Mouse (Mus musculus) heart, adult 11 months (tissue): ENCODE measurements around the gene Glb1l.

ENCODE experiments used
- DNase-seq: peaks from one replicate; pipeline ENCODE4 v3.0.0; 2022

Gene Glb1l

DNA sequence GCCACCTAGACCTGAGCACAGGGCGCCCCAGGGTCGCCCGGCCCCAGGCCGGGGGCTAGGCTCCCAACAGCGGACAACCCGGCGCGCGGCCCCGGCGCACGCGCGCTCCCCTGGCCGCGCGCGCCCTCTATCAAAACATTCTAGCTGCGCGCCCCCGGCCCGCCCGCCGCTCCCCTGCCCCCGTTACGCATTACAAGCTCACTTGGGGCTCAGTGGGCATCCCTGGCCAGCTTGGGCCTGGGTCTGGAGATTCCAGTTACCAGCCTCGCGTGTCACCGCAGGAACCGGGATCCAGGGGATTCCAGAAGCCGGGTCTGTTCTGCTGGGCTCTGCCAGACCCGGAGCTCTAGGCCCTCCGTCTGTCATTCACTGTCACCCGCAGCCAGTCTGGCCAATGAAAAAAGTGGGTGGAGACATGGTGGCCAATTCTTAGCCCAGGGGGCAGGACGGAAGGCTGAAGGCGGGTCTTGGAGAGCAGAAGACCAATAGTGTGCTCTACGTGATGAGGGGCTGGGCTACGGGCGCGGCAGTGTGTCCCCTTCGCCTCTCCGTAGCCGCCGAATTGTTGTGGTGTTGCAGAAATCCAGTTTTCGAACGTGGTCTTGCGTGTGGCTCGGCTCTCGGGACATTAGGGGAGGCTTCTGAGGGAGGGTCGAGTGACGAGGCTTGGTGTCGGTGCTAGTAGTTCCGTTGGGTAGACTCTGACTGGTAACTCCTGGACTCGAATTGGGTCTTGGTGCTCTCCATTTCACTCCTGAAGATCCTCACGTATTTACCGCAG lies 18.8 kb downstream of the Glb1l start, which contains the start of the genes Ankzf1 and Atg9a:
Ankzf1 (plus strand) TSS at position 530 of the 781 bp plus-strand sequence.
Atg9a (minus strand) TSS at position 575 of the 781 bp plus-strand sequence.
- peak; percentile 100 for DNase-seq

DNA sequence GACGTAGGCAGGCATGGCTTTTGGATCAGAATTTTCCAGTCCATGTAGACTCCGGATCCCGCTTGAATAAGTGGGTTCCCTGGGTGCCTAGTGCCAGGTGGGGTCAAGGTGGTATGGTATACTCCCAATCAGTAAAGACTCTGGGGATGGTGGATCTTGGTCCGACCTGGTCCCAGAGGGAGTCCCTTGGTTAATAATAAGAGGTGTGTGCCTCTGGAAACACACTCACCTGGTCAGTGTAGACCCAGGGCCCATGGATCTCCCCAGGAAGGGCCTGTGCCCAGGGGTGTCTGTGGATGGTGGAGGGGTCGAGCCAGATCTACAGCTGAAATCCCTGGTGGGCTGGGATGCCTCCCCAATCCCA lies 19.4 kb downstream of the Glb1l start:
- DNase-seq = no peak

DNA sequence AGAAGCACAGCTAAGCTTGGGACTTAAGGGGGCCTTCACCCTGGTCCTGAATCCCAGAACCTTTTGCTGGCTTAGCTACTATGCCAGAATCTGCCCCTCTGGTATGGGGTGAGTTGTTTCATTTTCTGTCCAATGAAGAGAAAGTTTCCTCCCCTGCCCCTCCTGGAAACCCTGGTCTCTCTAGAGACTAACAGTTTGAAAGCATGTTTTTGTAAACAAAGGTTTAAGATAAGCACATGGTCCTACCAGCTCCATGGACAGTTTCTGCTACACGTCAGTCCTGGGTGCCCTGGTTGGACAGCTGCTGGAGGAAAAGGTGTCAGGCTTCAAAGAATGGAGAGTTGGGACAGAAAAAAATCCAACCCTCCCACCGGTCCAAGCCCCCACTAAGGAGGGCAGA lies 20.0 kb downstream of the Glb1l start:
- DNase-seq = peak; percentile 89

DNA sequence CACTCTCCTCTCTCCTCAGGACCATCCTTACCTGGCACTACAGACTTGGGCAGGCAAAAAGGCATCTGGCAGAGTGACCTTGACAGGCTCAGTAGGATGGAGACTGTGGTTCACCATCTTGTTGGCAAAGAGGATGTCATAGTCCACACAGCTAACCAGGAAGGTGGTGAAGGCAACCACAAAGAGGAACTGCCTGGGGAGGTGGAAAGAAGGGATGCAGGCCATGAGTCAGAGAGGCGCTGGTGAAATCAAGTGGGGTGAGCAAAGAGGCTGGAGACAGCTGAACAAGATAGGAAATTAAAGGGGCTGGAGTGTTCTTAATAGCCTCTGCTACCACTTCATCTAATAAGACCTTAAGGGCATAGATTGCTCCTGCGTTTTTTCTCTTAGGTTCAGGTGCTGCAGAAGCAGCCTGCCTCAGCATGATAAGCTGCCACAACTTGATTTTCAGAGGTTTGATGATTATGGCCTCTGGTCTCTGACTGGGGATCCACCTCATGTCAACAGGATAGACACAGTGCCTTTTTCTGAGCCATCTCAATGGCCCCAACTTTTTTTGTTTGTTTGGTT lies 22.6 kb downstream of the Glb1l start:
- no peak for DNase-seq

DNA sequence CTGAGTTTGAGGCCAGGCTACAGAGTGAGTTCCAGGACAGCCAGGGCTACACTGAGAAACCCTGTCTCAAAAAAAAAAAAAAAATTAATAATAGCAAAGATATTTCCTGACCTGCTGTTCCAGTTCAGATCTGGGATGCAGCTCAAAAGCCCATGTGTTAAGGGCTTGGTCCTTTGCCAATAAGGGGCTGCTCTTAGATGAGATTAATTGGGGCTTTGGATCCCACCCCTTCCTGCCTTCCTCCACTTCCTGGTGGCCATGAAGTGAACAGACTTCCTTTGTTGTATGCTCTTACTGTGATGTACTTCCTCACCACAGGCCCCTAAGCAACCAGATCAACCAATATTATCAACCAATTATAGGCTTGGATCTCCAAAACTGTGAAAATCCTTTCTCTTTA lies 23.5 kb downstream of the Glb1l start:
- no peak for DNase-seq

DNA sequence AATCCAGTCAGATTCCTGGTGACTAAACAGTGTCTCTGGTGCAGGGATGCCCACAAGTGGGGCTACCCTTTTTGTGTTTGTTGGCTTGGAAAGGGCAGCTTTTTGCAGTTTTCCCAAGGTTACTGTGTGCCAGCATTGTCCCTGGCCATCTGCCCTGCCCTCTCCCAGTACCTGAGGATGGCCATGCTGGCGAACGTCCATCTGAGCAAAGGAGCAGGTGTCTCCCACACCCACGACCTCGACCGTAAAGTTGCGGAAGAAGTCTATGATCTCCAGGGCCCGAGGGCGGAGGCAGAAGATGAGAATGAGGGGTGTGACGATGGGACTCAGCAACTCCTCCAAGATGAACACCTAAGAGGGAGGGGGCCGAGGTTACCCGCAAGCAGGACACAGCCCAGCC lies 25.1 kb downstream of the Glb1l start:
- DNase-seq = no peak

DNA sequence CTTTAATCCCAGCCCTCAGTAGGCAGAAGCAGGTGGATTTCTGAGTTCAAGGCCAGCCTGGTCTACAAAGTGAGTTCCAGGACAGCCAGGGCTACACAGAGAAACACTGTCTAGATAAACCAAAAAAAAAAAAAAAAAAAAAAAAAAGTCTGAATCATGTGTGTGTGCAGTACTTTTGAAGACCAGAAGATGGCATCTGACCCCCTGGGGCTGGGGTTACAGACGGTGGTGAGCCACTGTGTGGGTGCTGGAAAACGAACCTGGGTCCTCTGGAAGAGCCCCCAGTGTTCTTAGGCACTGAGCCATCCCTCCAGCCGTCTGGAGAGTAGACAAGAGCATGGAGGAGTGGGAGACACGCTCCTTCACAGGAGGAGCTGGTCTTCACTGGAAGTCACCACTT lies 28.5 kb downstream of the Glb1l start:
- no peak for DNase-seq

DNA sequence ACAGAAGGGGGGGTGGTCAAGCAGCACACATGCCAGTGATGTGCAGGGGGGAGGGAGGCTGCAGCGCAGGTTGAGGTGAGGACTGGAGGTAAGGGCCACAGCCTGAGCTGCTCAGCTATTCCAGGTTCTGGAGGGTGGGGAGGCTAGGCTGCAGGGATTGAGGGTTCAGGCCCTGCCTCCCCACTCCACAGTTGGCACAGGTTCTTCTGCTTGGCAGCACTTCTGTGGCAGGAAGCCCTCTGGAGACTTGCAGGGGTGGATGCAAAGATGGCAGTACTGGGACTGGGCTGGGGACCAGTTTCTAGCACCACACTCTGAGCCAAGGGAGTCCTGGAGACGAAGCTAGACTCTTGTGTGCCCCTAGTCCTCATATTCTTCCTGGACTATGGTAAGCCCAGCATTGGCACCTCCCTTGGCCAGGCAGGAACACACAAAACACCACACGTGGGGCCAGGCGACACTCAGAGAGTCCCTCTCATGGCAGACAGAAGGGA lies 29.2 kb downstream of the Glb1l start:
- DNase-seq = peak; percentile 90

DNA sequence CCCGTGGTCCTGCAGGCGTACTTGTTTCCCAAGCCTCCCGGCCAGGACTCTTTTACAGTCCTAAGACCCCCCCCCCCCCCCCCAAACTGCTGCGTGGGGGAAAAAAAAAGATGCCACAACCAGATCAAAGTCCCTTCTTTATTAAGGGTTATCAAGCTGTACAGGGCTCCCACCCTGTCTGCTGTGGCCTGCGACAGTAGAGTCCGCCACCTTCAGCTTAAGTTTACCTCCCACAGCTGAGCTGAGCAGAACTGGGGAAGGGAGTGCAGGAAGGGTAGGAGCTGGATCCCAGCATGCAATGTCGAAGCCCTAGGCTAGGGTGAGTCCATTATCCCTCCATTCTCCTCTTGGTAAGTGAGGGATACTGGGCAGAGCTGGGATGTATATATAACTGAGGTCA lies 29.9 kb downstream of the Glb1l start:
- no peak for DNase-seq

DNA sequence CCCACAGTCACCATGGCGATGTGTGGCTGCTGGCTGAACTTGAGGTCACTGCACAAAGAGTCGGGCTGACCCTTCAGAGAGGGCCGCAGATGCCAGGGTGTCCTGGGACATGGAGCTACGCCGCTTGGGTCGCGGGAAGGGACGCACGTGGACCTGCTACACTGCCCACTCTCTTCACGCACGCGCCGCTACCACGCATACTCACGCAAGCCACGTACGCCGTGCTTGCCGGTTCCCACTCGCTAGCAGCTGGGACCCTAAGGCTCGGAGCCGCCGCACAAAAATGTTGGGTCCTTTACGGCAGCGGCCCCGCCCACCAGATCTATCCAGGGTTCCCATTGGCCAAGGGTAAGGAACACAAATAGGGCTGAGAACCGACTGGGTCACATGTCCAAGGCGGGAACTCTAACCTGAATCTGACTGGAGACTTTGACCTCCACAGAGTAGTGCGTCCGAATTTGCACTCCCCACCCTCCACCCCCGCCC lies 30.5 kb downstream of the Glb1l start, which contains the start of gene Abcb6:
Abcb6 (minus strand) TSS at position 288 of the 486 bp plus-strand sequence.
- DNase-seq = peak; percentile 99

DNA sequence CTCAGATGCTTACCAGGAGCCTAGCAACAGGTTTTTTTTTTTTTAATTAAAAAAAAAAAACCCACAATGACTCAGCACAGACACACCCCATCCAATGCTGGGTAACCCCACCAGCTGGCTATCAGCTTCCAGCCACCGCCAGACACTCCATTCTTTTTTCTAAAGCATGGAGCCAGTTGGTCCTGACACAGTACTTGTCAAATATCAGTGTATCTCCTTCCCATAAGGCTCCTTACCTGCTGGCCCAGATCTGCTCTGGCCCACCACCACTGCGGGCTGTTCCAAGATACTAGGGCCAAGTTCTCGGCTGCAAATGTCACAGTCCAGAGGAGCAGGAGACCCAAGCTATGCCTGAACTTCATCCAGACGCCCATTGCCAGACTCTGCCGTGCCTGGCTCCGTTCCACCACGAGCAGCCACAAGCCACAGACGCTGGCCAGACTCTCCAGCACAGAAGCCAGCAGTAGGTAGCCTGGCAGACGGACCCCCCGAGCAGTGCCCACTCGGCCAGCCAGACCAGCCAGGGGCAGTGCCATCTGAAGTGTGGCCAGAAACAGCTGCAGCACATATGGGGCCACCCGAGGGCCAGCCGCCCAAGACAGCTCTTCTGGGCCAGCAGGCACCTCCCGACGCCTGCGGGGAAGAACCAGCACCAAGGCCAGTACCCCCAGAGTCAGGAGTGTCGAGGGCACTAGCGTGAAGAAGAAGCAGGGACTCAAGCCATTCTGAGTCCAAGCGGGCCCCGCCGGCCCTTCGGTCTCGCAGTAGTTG lies 31.1 kb downstream of the Glb1l start:
- no peak for DNase-seq

DNA sequence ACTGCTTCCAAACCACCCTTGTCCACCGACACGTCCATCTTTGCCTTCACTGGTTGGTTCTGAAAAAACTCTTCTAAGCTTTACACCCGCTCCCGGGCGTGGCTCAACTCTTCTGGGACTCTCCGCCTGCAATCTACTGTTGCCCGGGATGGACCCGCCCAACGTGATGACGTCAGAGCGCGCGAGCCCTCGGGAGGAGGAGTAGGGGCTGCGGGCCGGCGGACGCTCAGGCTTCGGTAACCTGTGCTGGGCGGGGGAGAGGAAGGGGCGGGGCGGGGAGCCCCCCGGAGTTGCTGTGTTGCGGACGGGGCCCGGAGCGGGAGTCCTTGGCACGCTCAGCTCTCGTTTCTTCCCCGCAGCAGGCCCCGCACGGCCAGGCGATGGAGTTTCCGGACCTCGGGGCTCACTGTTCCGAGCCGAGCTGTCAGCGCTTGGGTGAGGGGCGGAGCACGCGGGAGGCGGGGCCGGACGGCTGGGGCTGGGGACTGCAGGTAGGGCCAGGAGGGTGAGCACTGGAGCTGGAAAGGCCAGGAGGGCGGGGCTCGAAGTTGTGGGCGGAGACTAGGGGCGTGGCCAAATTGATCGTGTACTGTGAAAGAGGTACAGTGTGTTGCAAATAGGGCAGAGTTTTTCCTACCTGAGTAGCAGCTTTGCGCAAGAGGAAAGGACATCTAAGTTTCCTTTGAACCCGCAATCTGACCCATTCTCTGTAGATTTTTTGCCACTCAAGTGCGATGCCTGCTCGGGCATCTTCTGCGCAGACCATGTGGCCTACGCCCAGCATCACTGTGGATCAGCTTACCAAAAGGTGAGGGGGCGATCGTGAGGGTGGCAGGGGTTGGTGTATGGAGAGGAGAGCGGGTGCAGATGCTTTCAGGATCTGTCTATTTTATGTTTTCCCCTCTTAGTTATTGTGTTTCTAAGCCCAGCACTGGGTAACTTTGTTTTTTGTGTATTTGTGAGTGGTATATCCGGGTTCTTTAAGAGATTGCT lies 41.8 kb downstream of the Glb1l start, which contains the start of gene Zfand2b:
Zfand2b (plus strand) TSS at position 175 of the 993 bp plus-strand sequence.
- DNase-seq = peak; percentile 100

DNA sequence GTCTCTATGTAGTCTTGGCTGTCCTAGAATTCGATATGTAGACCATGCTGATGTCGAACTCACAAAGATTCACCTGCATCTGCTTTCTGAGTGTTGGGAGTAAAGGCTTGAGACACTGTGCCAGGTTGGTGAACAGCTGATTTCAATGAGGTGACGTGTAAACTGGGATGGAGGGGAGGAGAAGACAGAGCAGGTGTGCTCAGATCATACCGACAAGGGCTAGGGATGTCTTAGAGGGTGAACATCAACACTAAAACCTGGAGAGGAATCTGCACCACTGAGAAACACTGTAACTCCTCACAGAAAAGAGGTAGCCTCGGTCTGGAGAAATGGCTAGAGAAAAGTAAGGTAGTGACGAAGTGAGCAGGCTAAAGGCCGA lies 42.5 kb downstream of the Glb1l start:
- peak; percentile 90 for DNase-seq

DNA sequence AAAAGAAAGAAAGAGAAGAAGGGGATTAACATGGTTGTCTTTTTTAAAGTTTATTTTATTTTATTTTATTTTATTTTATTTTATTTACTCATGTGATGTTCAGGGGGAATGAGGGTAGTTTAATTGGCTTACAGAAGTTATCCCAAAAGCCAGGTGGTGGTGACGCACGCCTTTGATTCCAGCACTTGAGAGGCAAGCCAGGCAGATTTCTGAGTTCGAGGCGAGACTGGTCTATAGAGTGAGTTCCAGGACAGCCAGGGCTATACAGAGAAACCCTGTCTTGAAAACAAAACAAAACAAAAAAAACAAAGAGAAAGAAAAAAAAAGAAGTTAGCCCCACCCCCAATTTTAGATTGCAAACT lies 50.4 kb downstream of the Glb1l start:
- DNase-seq = no peak

DNA sequence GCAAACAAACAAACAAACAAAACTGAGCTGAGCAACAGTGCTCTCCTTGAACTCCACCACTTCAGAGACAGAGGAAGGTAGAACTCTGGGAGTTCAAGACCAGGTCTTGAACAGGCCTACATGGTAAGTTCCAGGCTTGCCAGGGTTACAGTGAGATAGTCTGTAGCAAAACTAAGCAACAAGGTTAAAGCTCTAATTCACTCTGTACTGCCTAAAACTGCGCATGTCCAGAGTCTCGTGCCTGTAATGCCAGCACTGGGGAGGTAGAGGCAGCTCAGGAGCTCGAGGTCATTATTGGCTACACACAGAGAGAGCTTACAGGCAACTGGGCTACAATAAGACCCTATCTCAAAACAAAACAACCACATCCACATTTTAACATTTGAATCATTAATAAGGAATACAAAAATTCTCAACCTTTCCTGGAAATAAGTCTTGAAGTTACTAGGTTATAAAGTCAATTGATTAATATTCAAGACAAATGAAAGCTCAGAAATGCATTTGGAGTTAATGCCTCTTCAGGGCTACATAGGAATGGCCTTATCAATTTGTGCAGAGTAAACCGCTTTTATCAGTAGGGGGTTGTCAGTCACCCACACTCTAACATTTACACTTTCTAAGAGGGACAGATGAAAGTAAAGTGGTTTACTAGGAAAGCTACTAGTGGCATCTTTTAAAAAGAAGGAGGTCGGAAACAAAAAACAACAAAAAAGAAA lies 50.9 kb downstream of the Glb1l start:
- DNase-seq = no peak

DNA sequence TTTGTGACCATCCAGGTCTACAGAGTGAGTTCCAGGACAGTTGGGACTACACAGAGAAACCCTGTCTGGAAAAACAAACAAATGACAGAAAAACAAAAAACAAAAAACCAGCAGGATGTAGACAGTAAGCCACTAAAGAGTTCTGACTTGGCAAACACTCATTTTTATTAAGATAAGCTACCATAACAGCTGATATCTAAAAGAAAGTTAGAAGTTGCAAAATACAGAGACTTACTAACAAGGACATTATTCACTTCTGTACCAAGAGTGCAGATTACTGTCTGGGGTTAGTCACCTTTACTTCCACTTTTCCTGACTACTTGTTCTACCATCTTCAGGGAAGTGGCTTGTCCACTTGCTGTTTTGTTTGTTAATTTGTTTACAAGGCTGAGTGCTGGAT lies 51.6 kb downstream of the Glb1l start:
- no peak for DNase-seq

DNA sequence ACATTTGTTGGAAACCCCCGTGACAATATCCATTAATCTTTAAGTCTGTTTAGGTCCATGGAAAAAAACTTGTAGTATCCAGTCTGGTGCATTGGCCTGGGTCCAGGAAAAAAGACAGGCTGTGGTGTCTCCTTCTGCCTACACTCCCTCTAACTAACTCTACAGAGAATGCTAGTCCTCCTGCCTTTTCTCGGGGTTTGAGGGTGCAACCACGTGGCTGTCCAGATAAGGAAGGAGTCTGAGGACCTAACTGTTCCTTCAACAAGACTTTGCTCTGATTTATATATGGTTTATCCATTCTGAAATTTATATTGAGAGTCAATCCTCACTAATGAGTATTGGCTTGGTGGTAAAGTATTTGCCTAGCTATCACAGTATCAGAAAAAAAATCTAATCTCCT lies 54.8 kb downstream of the Glb1l start:
- no peak for DNase-seq

DNA sequence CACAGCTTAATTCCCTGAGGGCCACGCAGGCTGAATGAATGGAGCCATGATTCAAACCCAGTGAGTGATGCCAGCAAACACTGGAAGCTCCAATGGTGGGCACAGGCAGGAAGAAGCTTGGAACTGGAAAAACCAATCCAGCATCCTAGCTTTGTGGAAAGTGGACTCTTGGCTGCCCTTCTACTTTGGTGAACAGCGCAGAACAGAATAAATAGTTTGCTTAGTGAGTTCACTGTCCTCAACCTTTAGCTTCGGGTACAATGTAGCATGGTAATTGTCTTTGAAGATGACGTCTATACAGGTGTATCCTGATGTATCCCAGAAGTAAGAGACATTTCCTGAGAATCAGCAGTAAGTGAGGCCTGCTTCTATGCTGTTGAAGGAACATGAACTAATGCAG lies 61.9 kb downstream of the Glb1l start:
- DNase-seq = no peak
